Mouse (Mus musculus) liver, adult 2 months (tissue): ENCODE data around the gene Olfr487. TPM values are rescaled to one million over a fixed set of nuclear protein-coding genes. Genes with fewer than 3 reads are reported as not detected.
"Not testable (repeated sequence)": the region's sequence is repeated elsewhere in the genome, so short reads cannot be mapped to it uniquely, and the experiment has no call there.

Experiments
- DNase-seq: peaks from one replicate; pipeline ENCODE4 v3.0.0-alpha.2; 2011; ENCODE audit warnings: low read depth, low spot score; ENCODE audit errors: extremely low read depth
- H3K27ac ChIP-seq: fragments of 200-500 bp; replicated peaks from 2 replicates; pipeline ENCODE4 v1.5.1; 2012; ENCODE audit warnings: low read depth, mild to moderate bottlenecking, control low read depth, inconsistent platforms, low read length; ENCODE audit not compliant: insufficient read depth
- H3K27me3 ChIP-seq: fragments of 200-500 bp; 2 replicates; pipeline ENCODE4 v1.6.1; 2012; ENCODE audit warnings: mild to moderate bottlenecking, moderate library complexity, low read length, inconsistent platforms; ENCODE audit not compliant: control insufficient read depth, insufficient read depth
- H3K36me3 ChIP-seq: fragments of 200-500 bp; 2 replicates; pipeline ENCODE4 v1.6.1; 2012; ENCODE audit warnings: low read length, inconsistent platforms; ENCODE audit not compliant: control insufficient read depth, insufficient read depth
- H3K4me1 ChIP-seq: fragments of 200-500 bp; 2 replicates; pipeline ENCODE4 v1.6.1; 2011; ENCODE audit warnings: low read length; ENCODE audit not compliant: control insufficient read depth, insufficient read depth
- H3K4me3 ChIP-seq: fragments of 200-500 bp; 2 replicates; pipeline ENCODE4 v1.5.1; 2011; ENCODE audit warnings: low read depth, mild to moderate bottlenecking, control low read depth, low read length, moderate library complexity; ENCODE audit not compliant: insufficient read depth
- H3K79me2 ChIP-seq: fragments of 200-500 bp; 2 replicates; pipeline ENCODE4 v1.6.1; 2012; ENCODE audit warnings: inconsistent platforms, mild to moderate bottlenecking, low read length, moderate library complexity; ENCODE audit not compliant: control insufficient read depth, insufficient read depth
- H3K9ac ChIP-seq: fragments of 200-500 bp; 2 replicates; pipeline ENCODE4 v1.6.1; 2012; ENCODE audit warnings: low read depth, mild to moderate bottlenecking, control low read depth, inconsistent platforms, low read length
- CTCF ChIP-seq: fragments of 200-500 bp; IDR thresholded peaks from 2 replicates; pipeline ENCODE4 v1.5.1; 2011; ENCODE audit warnings: low read depth, low read length, control low read depth
- POLR2A ChIP-seq: fragments of 200-500 bp; IDR thresholded peaks from 2 replicates; pipeline ENCODE4 v1.6.1; 2011; ENCODE audit warnings: low read length, control low read depth; ENCODE audit not compliant: insufficient read depth; ENCODE audit errors: extremely low read depth
- WGBS: fragments of 180-500 bp; shearing (Covaris S2); methylation state at CpG from one replicate; pipeline ENCODE4 v1.1.7; 2018; 5-methylcytosine and 5-hydroxymethylcytosine counted together
- polyA plus RNA-seq: library from polyadenylated mRNA; depleted of rRNA; stranded (reverse); fragments of >200 nt; gene quantifications from 2 replicates; pipeline ENCODE4 v1.2.3, GENCODE M21; 2012; rRNA removed
- total RNA-seq: library from RNA; depleted of rRNA; stranded (reverse); fragments of >200 nt; gene quantifications from 2 replicates; pipeline ENCODE4 v1.2.3, GENCODE M21; 2014; rRNA removed

The Olfr487 gene
- total and polyA plus RNA-seq, 2 experiments: not detected

GRCm38 (mm10) chr7:108172642-108173041, 41.8 kb downstream of the Olfr487 start, which contains the start of gene Olfr486:
Gene Olfr486, minus strand, starts transcription at chr7:108172742.
- not testable (repeated sequence) for H3K79me2 ChIP-seq, H3K27me3 ChIP-seq, H3K36me3 ChIP-seq, H3K27ac ChIP-seq, DNase-seq, H3K9ac ChIP-seq, H3K4me3 ChIP-seq, H3K4me1 ChIP-seq
- WGBS: 93% methylated on average over 1 of the region's 1 CpGs

GRCm38 (mm10) chr7:108159771-108160170, 54.7 kb downstream of the Olfr487 start, which contains the start of gene Olfr485:
Gene Olfr485, minus strand, starts transcription at chr7:108159871.
- H3K36me3 ChIP-seq: no peaks in the 10 kb centered on the region
- H3K4me3 ChIP-seq: no peak within 1 kb of the TSS
- no peaks in the 10 kb centered on the region for H3K79me2 ChIP-seq
- no peaks in the 10 kb centered on the region for H3K27me3 ChIP-seq
- TF ChIP-seq POLR2A (no peak), CTCF (no peak)
- H3K9ac ChIP-seq: no peak within 1 kb of the TSS
- no peaks in the 10 kb centered on the region for H3K4me1 ChIP-seq
- no peak for DNase-seq
- H3K27ac ChIP-seq: no peak within 1 kb of the TSS

Other genes starting within 250 kb of the Olfr487 start
- gene Olfr476, start 249.8 kb downstream of the Olfr487 start, total RNA-seq: not detected in 2 replicates
- gene Olfr476, start 249.8 kb downstream of the Olfr487 start, polyA plus RNA-seq: not detected in 2 replicates
- gene Olfr477, start 227.9 kb downstream of the Olfr487 start, total RNA-seq: not detected in 2 replicates
- gene Olfr477, start 227.9 kb downstream of the Olfr487 start, polyA plus RNA-seq: not detected in 2 replicates
- not detected in 2 replicates for gene Olfr478, start 180.6 kb downstream of the Olfr487 start, total RNA-seq
- gene Olfr478, start 180.6 kb downstream of the Olfr487 start, polyA plus RNA-seq: not detected in 2 replicates
- gene Olfr479, start 163.9 kb downstream of the Olfr487 start, total RNA-seq: not detected in 2 replicates
- not detected in 2 replicates for gene Olfr479, start 163.9 kb downstream of the Olfr487 start, polyA plus RNA-seq
- gene Olfr480, start 147.3 kb downstream of the Olfr487 start, total RNA-seq: not detected in 2 replicates
- not detected in 2 replicates for gene Olfr480, start 147.3 kb downstream of the Olfr487 start, polyA plus RNA-seq
- not detected in 2 replicates for gene Olfr481, start 134.8 kb downstream of the Olfr487 start, total RNA-seq
- not detected in 2 replicates for gene Olfr481, start 134.8 kb downstream of the Olfr487 start, polyA plus RNA-seq
- gene Olfr482, start 117.0 kb downstream of the Olfr487 start, total RNA-seq: not detected in 2 replicates
- not detected in 2 replicates for gene Olfr482, start 117.0 kb downstream of the Olfr487 start, polyA plus RNA-seq
- gene Olfr483, start 113.8 kb downstream of the Olfr487 start, total RNA-seq: not detected in 2 replicates
- gene Olfr483, start 113.8 kb downstream of the Olfr487 start, polyA plus RNA-seq: not detected in 2 replicates
- gene Olfr484, start 87.2 kb downstream of the Olfr487 start, total RNA-seq: not detected in 2 replicates
- gene Olfr484, start 87.2 kb downstream of the Olfr487 start, polyA plus RNA-seq: not detected in 2 replicates
- not detected in 2 replicates for gene Olfr485, start 54.8 kb downstream of the Olfr487 start, total RNA-seq
- not detected in 2 replicates for gene Olfr485, start 54.8 kb downstream of the Olfr487 start, polyA plus RNA-seq
- not detected in 2 replicates for gene Olfr486, start 41.9 kb downstream of the Olfr487 start, total RNA-seq
- not detected in 2 replicates for gene Olfr486, start 41.9 kb downstream of the Olfr487 start, polyA plus RNA-seq
- gene Olfr488, start 43.7 kb upstream of the Olfr487 start, total RNA-seq: not detected in 2 replicates
- gene Olfr488, start 43.7 kb upstream of the Olfr487 start, polyA plus RNA-seq: not detected in 2 replicates
- not detected in 2 replicates for gene Olfr490, start 74.3 kb upstream of the Olfr487 start, total RNA-seq
- gene Olfr490, start 74.3 kb upstream of the Olfr487 start, polyA plus RNA-seq: not detected in 2 replicates
- not detected in 2 replicates for gene Olfr491, start 98.8 kb upstream of the Olfr487 start, total RNA-seq
- gene Olfr491, start 98.8 kb upstream of the Olfr487 start, polyA plus RNA-seq: not detected in 2 replicates
- gene Olfr492, start 109.0 kb upstream of the Olfr487 start, total RNA-seq: not detected in 2 replicates
- not detected in 2 replicates for gene Olfr492, start 109.0 kb upstream of the Olfr487 start, polyA plus RNA-seq
- not detected in 2 replicates for gene Olfr493, start 132.3 kb upstream of the Olfr487 start, total RNA-seq
- gene Olfr493, start 132.3 kb upstream of the Olfr487 start, polyA plus RNA-seq: not detected in 2 replicates
- not detected in 2 replicates for gene Olfr494, start 150.7 kb upstream of the Olfr487 start, total RNA-seq
- not detected in 2 replicates for gene Olfr494, start 150.7 kb upstream of the Olfr487 start, polyA plus RNA-seq
- gene Olfr495, start 178.5 kb upstream of the Olfr487 start, total RNA-seq: not detected in 2 replicates
- gene Olfr495, start 178.5 kb upstream of the Olfr487 start, polyA plus RNA-seq: not detected in 2 replicates
- not detected in 2 replicates for gene Olfr497, start 205.8 kb upstream of the Olfr487 start, total RNA-seq
- gene Olfr497, start 205.8 kb upstream of the Olfr487 start, polyA plus RNA-seq: not detected in 2 replicates